Mouse (Mus musculus): ENCODE results near the gene Scg3. TPM values are rescaled to one million over a fixed set of nuclear protein-coding genes. Genes with fewer than 3 reads are reported as not detected.

Gene Scg3
- polyA plus RNA-seq, 1 experiment from 2014 or later: 56.0 TPM

DNA sequence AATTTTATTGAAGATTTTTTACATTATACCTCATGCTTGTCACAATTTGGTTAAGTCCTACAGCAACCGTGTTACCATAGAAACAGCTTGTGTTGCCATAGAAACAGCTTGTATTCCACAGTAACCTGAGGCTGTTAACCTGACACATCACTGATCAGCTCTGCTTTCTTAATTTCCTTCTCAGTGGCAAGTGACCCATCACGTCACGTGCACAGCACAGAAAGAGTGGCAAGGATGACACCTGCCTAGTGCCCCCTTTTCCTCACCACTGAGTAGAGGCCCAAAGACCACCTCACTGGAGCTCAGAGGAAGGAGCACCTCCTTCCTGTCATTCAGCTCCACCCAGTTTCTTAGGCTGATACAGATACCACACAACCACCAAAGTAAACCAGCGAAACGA, 90.4 kb downstream of the Scg3 start:
- Histone ChIP-seq H3K9me3 (no peaks in the 10 kb centered on the region), H3K4me1 (replicated peaks) (peaks cover 5% of the 10 kb centered on the region; the same call in 1 of the 2 replicates), H3K27ac (no peak overlapping the region), H3K36me3 (peaks cover 73% of the 10 kb centered on the region), H3K27me3 (ENCODE audit: insufficient read depth, poor library complexity, severe bottlenecking) (no peaks in the 10 kb centered on the region), H3K4me3 (no peak overlapping the region)
- whole genome bisulfite sequencing: 86% methylated on average over 5 of the region's 5 CpGs
- DNase-seq (ENCODE audit: low spot score): no peak

Other genes with a start within 250 kb of the Scg3 start
- 38.4 and 51.6 TPM in 2 replicates for gene Leo1, start 242.5 kb downstream of the Scg3 start, polyA plus RNA-seq (2016; fragmentation: Nextera tagmentation; extraction: Ambion mirVana)
- gene Tmod3, start 124.4 kb downstream of the Scg3 start, polyA plus RNA-seq (2016; fragmentation: Nextera tagmentation; extraction: Ambion mirVana): 83.8 and 101 TPM in 2 replicates
- 36.5 and 48.4 TPM in 2 replicates for gene Tmod2, start 72.7 kb downstream of the Scg3 start, polyA plus RNA-seq (2016; fragmentation: Nextera tagmentation; extraction: Ambion mirVana)
- gene Lysmd2, start 58.3 kb downstream of the Scg3 start, polyA plus RNA-seq (2016; fragmentation: Nextera tagmentation; extraction: Ambion mirVana): 10.3 and 13.2 TPM in 2 replicates
- 2.1 and 2.9 TPM in 2 replicates for gene Bmp5, start 91.3 kb upstream of the Scg3 start, polyA plus RNA-seq (2016; fragmentation: Nextera tagmentation; extraction: Ambion mirVana)

All from hindbrain, embryonic 10.5 days (tissue).